Mouse (Mus musculus) liver, embryonic 14.5 days (tissue): ENCODE data around the gene Eri3. TPM values are rescaled to one million over a fixed set of nuclear protein-coding genes. Genes with fewer than 3 reads are reported as not detected.

Experiments
- ATAC-seq: fragments of 200-750 bp; cut with Nextera tagmentation; 2 replicates; pipeline ENCODE4 v1.8.0; 2017; ENCODE audit warnings: moderate number of reproducible peaks, mild to moderate bottlenecking, moderate library complexity; ENCODE audit not compliant: insufficient read depth
- DNase-seq, 3 experiments: peaks; one replicate each; pipeline ENCODE4 v3.0.0-alpha.2; 2012 to 2013; ENCODE audit warnings: low read depth in 3 of 3, low spot score in 3 of 3
- H3K27ac ChIP-seq: fragments of 300-500 bp; sonication (generic); 2 replicates; pipeline ENCODE4 v1.5.1; 2014; ENCODE audit warnings: moderate library complexity, mild to moderate bottlenecking, control low read depth, inconsistent platforms
- H3K27me3 ChIP-seq: fragments of 300-500 bp; sonication (generic); 2 replicates; pipeline ENCODE4 v1.6.1; 2014; ENCODE audit warnings: mild to moderate bottlenecking, low read length, moderate library complexity; ENCODE audit not compliant: control insufficient read depth, insufficient read depth
- H3K36me3 ChIP-seq: fragments of 300-500 bp; sonication (generic); replicated peaks from 2 replicates; pipeline ENCODE4 v1.6.1; 2014; ENCODE audit warnings: low read depth; ENCODE audit not compliant: control insufficient read depth, insufficient read depth
- H3K4me1 ChIP-seq, 2 experiments: fragments of 200-500 bp in 1 of 2; fragments of 300-500 bp in 1 of 2; sonication (generic) in 1 of 2; replicated peaks; 2 replicates each; pipeline ENCODE4 v1.6.1; 2012 to 2014; ENCODE audit warnings: antibody characterized with exemption in 1 of 2, inconsistent platforms in 1 of 2, low read length in 1 of 2; ENCODE audit not compliant: control insufficient read depth in 2 of 2, insufficient read depth in 2 of 2
- H3K4me2 ChIP-seq: fragments of 300-500 bp; sonication (generic); 2 replicates; pipeline ENCODE4 v1.6.1; 2014; ENCODE audit warnings: low read depth, mild to moderate bottlenecking, control low read depth, moderate library complexity
- H3K4me3 ChIP-seq, 2 experiments: fragments of 200-500 bp in 1 of 2; fragments of 300-500 bp in 1 of 2; sonication (generic) in 1 of 2; 2 replicates each; pipeline ENCODE4 v1.5.1; 2012 to 2014; ENCODE audit warnings: low read depth in 2 of 2, low read length in 2 of 2, mild to moderate bottlenecking in 2 of 2, control low read depth in 1 of 2, inconsistent platforms in 1 of 2, moderate library complexity in 1 of 2; ENCODE audit not compliant: insufficient read depth in 1 of 2
- H3K9ac ChIP-seq: fragments of 300-500 bp; sonication (generic); replicated peaks from 2 replicates; pipeline ENCODE4 v1.6.1; 2014; ENCODE audit warnings: mild to moderate bottlenecking, control low read depth, moderate library complexity
- H3K9me3 ChIP-seq: fragments of 300-500 bp; sonication (generic); 2 replicates; pipeline ENCODE4 v1.6.1; 2016; ENCODE audit warnings: low read length, mixed read lengths; ENCODE audit not compliant: control insufficient read depth
- CTCF ChIP-seq: IDR thresholded peaks from 2 replicates; pipeline ENCODE4 v1.5.1; 2016; ENCODE audit warnings: antibody characterized with exemption, low read depth, control low read depth
- EP300 ChIP-seq: IDR thresholded peaks from 2 replicates; pipeline ENCODE4 v1.6.1; 2016; ENCODE audit warnings: antibody characterized with exemption, low read depth
- WGBS: fragments of 180-500 bp; shearing (Covaris S2); extraction: QIAGEN DNeasy Blood & Tissue Kit; methylation state at CpG from one replicate; pipeline ENCODE4 v1.1.7; 2014; ENCODE audit not compliant: insufficient replicate concordance; 5-methylcytosine and 5-hydroxymethylcytosine counted together
- polyA plus RNA-seq, 2 experiments: library from polyadenylated mRNA; depleted of rRNA in 1 of 2; stranded (reverse) in 1 of 2; unstranded in 1 of 2; fragments of >200 nt; fragmentation: Nextera tagmentation in 1 of 2; extraction: Ambion mirVana in 1 of 2; gene quantifications; 2 replicates each; pipeline versions ENCODE4 v1.2.1 to v1.2.3; 2012 to 2014

Gene Eri3
- polyA plus RNA-seq, 2 experiments = 20.1 to 29.8 TPM

DNA sequence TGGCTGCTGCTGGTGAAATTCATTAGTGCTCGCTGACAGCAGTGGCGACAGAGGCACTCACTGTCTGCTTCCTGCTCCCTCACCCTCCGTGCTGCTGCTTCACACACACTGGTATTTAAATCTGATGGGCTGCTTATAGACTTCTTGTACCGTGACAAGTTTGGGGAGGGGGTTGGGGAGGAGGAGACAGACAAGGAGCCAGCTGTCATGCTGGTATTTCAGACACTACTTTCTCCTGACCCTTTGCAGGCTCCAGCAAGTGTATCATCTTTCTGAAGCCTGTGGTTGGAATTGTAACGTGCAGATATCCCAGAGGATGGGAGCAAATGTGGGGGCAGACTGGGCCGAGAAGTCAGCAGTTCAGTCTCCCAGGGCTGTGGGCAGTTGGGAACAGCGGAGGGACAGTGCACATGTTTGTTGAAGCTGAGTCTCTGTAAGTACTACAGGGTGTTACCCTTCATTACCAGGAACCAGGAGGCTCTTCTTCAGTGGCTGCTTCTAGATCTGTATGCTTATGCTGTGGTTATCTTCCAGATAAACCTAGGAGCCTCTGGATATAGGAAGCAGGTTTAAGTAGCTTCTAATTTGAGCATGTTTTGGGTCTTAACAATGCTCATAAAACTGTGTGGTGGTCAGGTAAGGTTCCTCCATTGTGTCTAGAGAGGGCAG lies 59.3 kb downstream of the Eri3 start:
- no peaks in the 10 kb centered on the region for H3K36me3 ChIP-seq
- H3K9ac ChIP-seq = no peak overlapping the region
- ATAC-seq (peak; percentile 38), DNase-seq (no peak)
- no peak overlapping the region for H3K4me3 ChIP-seq
- no peaks in the 10 kb centered on the region for H3K27me3 ChIP-seq
- no peaks in the 10 kb centered on the region for H3K9me3 ChIP-seq
- H3K4me2 ChIP-seq = no peak overlapping the region
- peaks cover 15 to 33% of the 10 kb centered on the region in 2 experiments; a peak in 3 of 4 replicates for H3K4me1 ChIP-seq
- TF ChIP-seq CTCF = no peak
- 61% methylated on average over 7 of the region's 7 CpGs for WGBS
- H3K27ac ChIP-seq = no peak overlapping the region

- Histone ChIP-seq H3K36me3 (no peaks in the 10 kb centered on the region; the same call in 1 of the 2 replicates), H3K4me1 (peaks cover 15 to 38% of the 10 kb centered on the region in 2 experiments; a peak in 3 of 4 replicates), H3K4me3 (no peak overlapping the region), H3K9ac (no peak overlapping the region), H3K27me3 (no peaks in the 10 kb centered on the region), H3K9me3 (no peaks in the 10 kb centered on the region), H3K4me2 (peak overlapping the region; percentile 42), H3K27ac (peak overlapping the region; percentile 50)
- ATAC-seq (peak; percentile 81), DNase-seq (peak; percentile 22 to 30 (median 30))
- TF ChIP-seq EP300 = peak; percentile 64
- TF ChIP-seq CTCF = no peak
- 13% methylated on average over 4 of the region's 4 CpGs for WGBS
These were observed 61.2 kb downstream of the Eri3 start for GRCm38 (mm10) chr4:117611385-117611784.

DNA sequence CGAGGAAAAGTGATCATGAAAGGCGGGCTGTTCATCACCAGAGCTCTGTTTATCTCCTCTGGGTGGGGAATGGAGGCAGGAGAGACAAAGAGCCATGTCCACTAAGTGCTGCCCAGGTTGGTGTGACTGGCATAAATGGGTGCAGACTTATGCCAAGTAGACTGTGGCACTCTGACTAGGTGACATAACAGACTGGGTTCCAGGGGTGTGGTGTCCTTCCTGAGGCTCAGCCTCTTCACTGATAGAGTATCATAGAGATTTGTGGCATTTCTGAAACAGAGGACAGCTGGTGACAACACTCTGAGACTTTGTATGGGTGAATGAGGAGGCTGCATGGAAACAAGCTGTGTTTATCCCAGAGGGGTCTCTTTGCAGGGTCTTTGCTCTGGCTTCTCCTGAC lies 61.6 kb downstream of the Eri3 start:
- no peaks in the 10 kb centered on the region for H3K9me3 ChIP-seq
- WGBS = 8% methylated on average over 2 of the region's 2 CpGs
- peak; percentile 68; the same call in 1 of the 2 replicates for ATAC-seq
- H3K4me3 ChIP-seq = no peak overlapping the region
- H3K27me3 ChIP-seq = no peaks in the 10 kb centered on the region
- no peak overlapping the region for H3K9ac ChIP-seq
- no peaks in the 10 kb centered on the region; the same call in 1 of the 2 replicates for H3K36me3 ChIP-seq
- DNase-seq = no peak
- no peak for TF ChIP-seq EP300
- no peak for TF ChIP-seq CTCF
- peak overlapping the region; percentile 32 for H3K27ac ChIP-seq
- peak overlapping the region; percentile 42 for H3K4me2 ChIP-seq
- H3K4me1 ChIP-seq = peaks cover 15 to 38% of the 10 kb centered on the region in 2 experiments; a peak in 3 of 4 replicates

- peak; percentile 38; the same call in 1 of the 2 replicates for ATAC-seq
- Histone ChIP-seq H3K4me1 (peaks cover 15 to 38% of the 10 kb centered on the region in 2 experiments; a peak in 3 of 4 replicates), H3K4me3 (no peak overlapping the region), H3K27ac (no peak overlapping the region), H3K27me3 (no peaks in the 10 kb centered on the region), H3K9ac (no peak overlapping the region), H3K9me3 (no peaks in the 10 kb centered on the region), H3K4me2 (no peak overlapping the region), H3K36me3 (no peaks in the 10 kb centered on the region; the same call in 1 of the 2 replicates)
- 60% methylated on average over 5 of the region's 5 CpGs for WGBS
- TF ChIP-seq EP300 (no peak), CTCF (no peak)
- DNase-seq = no peak
These were observed 62.5 kb downstream of the Eri3 start for GRCm38 (mm10) chr4:117612713-117613112.

DNA sequence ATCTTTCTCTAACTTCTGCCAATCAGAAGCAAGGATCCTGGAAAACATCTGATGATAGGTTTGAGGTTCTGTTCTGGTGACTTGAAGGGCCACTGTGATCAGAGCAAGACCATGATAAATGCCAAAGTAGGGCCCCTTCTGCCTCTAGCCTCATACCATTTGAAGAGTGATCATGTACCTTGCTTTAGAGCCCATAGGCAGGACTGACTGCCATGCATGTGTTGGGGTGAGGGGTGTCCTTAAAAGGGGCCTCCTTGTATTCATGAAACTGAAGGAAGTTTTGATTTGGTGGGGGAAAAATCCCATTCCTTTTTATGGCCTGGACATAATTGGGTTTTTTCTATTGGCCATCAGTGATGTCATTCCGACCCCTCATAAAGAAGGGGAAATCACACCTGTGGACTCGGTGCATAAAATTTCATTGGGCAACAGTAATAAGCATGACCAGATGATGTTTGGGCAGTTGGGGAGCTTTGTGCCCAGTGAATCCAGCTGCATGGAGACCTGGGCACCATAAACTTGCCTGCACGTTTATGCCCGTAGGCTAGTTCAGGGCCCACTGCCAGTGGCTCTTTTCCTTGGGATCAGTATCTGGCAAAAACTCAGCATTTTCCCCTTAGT lies 63.1 kb downstream of the Eri3 start:
- Histone ChIP-seq H3K27me3 (no peaks in the 10 kb centered on the region), H3K27ac (no peak overlapping the region), H3K4me3 (no peak overlapping the region), H3K4me1 (peaks cover 15 to 38% of the 10 kb centered on the region in 2 experiments; a peak in 3 of 4 replicates), H3K4me2 (no peak overlapping the region), H3K9me3 (no peaks in the 10 kb centered on the region), H3K36me3 (no peaks in the 10 kb centered on the region; the same call in 1 of the 2 replicates), H3K9ac (no peak overlapping the region)
- TF ChIP-seq EP300 (no peak), CTCF (no peak)
- DNase-seq (no peak), ATAC-seq (no peak)
- WGBS = 79% methylated on average over 4 of the region's 4 CpGs
